Mouse (Mus musculus) forelimb bud, embryonic 11.5 days (tissue): ENCODE measurements at regions not wholly inside any gene's neighbourhood (a gene's known extent, or its start where the extent isn't known, plus 50 kb on each side); places are given as distances from the start of the nearest gene placed in this dataset.
A peak's percentile ranks its signal among the peaks of the same experiment; 100 is the strongest.

Experiments
- DNase-seq: peaks from one replicate; pipeline ENCODE4 v3.0.0-alpha.2; 2012; ENCODE audit warnings: low read depth, low spot score

- no peak for DNase-seq
Measured at GRCm38 (mm10) chr4:95310410-95310809, 246.9 kb upstream of the Fggy start.

- DNase-seq = peak; percentile 97
Measured at GRCm38 (mm10) chr4:95317821-95318290, 239.5 kb upstream of the Fggy start.

GRCm38 (mm10) chr4:95318561-95318960 lies 238.7 kb upstream of the Fggy start:
- DNase-seq = peak; percentile 58

GRCm38 (mm10) chr4:95319036-95319435 lies 238.3 kb upstream of the Fggy start:
- no peak for DNase-seq

GRCm38 (mm10) chr4:95325861-95326260 lies 231.4 kb upstream of the Fggy start:
- DNase-seq = no peak

GRCm38 (mm10) chr4:95339822-95340221 lies 217.5 kb upstream of the Fggy start:
- DNase-seq = no peak

- no peak for DNase-seq
Measured at GRCm38 (mm10) chr4:95340926-95341325, 216.4 kb upstream of the Fggy start.

GRCm38 (mm10) chr4:95346722-95347197 lies 210.5 kb upstream of the Fggy start:
- no peak for DNase-seq

- DNase-seq = no peak
Measured at GRCm38 (mm10) chr4:95347436-95347835, 209.9 kb upstream of the Fggy start.

- no peak for DNase-seq
Measured at GRCm38 (mm10) chr4:95348405-95349123, 208.7 kb upstream of the Fggy start.

GRCm38 (mm10) chr4:95353894-95354319 lies 203.4 kb upstream of the Fggy start:
- DNase-seq = no peak

- no peak for DNase-seq
Measured at GRCm38 (mm10) chr4:95358674-95359073, 198.6 kb upstream of the Fggy start.

GRCm38 (mm10) chr4:95360336-95360967 lies 196.9 kb upstream of the Fggy start:
- DNase-seq = no peak

GRCm38 (mm10) chr4:95364376-95365082 lies 192.8 kb upstream of the Fggy start:
- no peak for DNase-seq

GRCm38 (mm10) chr4:95376386-95376785 lies 180.9 kb upstream of the Fggy start:
- peak; percentile 61 for DNase-seq

- no peak for DNase-seq
Measured at GRCm38 (mm10) chr4:95377222-95378134, 179.8 kb upstream of the Fggy start.

- no peak for DNase-seq
Measured at GRCm38 (mm10) chr4:95378645-95379044, 178.7 kb upstream of the Fggy start.

- DNase-seq = no peak
Measured at GRCm38 (mm10) chr4:95383216-95383892, 174.0 kb upstream of the Fggy start.

GRCm38 (mm10) chr4:95385552-95385951 lies 171.8 kb upstream of the Fggy start:
- DNase-seq = no peak

GRCm38 (mm10) chr4:95386021-95386420 lies 171.3 kb upstream of the Fggy start:
- peak; percentile 40 for DNase-seq

GRCm38 (mm10) chr4:95388556-95388955 lies 168.8 kb upstream of the Fggy start:
- DNase-seq = no peak
